Mouse (Mus musculus) lung, adult 18-20 months (tissue): ENCODE data around the gene Ube2l3.
"Not testable (repeated sequence)": the region's sequence is repeated elsewhere in the genome, so short reads cannot be mapped to it uniquely, and the experiment has no call there.

ENCODE experiments used
- DNase-seq, 2 experiments: peaks; one replicate each; pipeline ENCODE4 v3.0.0; 2022; ENCODE audit warnings: mixed read lengths in 2 of 2

The Ube2l3 gene

DNA sequence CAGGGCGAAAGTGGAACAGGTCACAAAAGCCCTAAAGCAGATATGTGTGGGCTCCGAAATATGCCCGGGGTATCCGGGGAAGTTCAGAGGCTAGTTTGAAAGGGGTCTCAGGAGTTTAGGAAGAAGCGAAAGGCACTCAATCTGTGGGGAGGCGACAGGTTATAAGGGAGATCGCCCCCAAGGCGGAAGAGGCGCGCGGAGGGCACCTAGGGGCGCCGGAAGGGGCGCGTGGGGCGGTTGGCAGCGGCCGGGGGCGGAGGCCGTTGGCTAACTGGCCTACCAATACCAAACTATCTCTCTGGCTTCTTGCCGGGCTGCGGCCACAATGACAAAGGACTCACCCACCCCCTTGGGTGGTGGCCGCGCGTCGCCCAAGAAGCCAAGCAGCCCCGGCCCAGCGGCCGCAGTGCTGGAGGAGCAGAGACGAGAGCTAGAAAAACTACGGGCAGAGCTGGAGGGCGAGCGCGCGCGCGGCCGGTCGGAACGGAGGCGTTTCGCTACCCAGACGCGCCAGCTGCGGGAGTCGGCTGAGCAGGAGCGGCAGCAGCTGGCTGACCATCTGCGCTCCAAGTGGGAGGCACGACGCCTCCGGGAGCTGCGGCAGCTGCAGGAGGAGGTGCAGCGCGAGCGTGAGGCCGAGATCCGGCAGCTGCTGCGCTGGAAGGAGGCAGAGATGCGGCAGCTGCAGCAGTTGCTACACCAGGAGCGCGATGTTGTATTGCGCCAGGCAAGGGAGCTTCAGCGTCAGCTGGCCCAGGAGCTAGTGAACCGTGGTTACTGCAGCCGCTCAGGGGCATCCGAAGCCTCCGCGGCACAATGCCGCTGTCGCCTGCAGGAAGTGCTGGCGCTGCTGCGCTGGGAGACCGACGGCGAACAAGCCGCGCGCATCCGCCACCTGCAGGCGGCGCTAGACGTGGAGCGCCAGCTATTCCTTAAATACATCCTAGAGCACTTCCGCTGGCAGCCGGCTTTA, 6.2 kb upstream of the Ube2l3 start, which contains the start of gene Rimbp3:
TSS of gene Rimbp3 (plus strand) at position 215 of the 973 bp plus-strand sequence.
- DNase-seq = peak; percentile 79 to 83

DNA sequence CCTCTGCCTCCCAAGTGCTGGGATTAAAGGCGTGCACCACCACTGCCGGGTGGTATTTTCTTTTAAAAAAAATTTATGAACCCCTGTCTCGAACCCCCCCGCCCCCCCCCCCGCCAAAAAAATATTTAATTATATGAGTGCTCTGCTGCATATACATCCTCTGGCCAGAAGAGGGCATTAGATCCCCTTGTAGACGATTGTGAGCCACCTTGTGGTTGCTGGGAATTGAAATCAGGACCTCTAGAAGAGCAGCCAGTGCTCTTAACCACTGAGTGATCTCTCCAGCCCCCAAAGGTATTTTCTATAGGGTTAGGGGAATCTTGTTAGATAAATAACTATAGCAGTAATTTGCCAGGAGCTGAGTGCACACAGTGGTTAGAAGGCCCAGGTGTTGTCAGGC, 2.5 kb upstream of the Ube2l3 start:
- peak; percentile 20 to 54 for DNase-seq

GRCm38 (mm10) chr16:17201977-17202376, 472 bp downstream of the Ube2l3 start:
- DNase-seq = no peak

- peak; percentile 83 to 85 for DNase-seq
Observed at GRCm38 (mm10) chr16:17200953-17201707, 1.3 kb downstream of the Ube2l3 start.

DNA sequence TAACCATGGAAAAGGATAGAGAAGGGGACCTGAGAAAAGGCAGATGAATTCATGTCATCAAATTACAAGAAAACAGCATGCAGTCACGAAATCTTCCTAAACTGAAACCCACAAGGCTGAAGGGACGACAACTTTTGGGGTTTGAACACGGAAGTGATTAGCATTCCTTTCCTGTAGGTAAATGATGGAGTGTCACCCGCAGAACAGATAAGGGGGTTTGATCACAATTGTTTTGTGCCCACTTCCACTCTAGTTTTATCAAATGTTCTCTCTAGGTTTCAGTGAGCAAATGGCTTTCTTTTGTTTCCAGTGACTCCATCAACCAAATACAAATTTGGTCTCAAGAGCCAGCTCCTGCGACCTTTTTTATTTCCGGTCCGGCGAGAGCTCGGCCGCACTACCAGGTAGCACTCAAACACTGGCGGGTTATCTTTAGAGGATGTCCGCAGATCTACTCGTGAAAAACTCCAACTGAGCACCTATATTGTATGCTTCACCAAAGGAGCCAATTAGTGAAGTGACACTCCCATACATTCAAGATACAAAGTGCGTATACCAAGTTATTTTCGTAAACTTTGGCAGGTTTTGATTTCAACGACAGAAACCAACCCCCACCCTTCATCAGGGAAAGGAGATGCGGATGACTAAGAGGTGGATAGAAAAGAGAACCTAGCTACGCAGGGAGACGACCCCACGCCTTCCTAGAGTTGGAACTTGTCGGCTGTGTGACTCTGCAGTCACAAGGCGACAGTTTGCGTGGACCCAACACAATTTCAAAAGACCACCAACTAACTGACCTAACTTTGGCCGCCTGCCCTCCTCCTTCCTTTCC, 2.1 kb downstream of the Ube2l3 start:
- DNase-seq = no peak

DNA sequence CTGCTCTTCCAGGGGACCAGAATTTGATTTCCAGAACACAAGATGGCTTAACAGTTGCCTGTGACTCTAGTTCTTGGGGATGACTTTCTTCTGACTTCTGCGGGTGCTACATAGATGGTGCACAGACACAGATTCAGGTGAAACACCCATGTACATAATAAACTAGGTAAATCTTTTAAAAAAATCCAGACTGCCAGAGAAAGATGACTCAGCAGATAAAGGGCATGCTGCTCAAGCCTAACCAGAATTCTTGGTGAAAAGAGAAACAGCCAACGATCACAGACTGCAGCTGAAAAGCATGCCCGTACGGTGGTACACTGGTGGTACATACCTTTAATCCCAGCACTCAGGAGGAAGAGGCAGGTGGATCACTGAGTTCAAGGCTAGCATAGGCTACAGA, 8.6 kb downstream of the Ube2l3 start:
- no peak for DNase-seq

- no peak for DNase-seq
Observed at GRCm38 (mm10) chr16:17185475-17185874, 17.0 kb downstream of the Ube2l3 start.

DNA sequence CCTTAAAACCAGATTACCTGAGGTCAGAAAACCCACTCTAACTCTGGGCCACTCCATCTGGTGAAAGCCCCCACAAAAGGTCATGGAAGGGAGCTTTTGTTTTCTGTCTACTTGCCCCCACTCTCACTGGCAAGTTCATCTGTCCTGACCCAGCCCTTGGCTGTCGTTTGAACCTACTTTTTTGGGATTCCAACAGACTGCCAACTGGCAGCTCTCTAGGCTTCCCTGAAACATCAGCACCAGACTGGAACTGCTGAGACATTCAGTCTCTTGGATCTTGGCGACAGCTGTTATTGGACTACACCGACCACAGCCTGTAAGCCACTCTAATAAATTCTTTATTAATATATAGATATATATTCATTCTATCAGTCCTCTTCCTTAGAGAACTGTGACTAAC, 19.4 kb downstream of the Ube2l3 start:
- DNase-seq = no peak

- DNase-seq = no peak
Observed at GRCm38 (mm10) chr16:17182136-17182535, 20.3 kb downstream of the Ube2l3 start.

DNA sequence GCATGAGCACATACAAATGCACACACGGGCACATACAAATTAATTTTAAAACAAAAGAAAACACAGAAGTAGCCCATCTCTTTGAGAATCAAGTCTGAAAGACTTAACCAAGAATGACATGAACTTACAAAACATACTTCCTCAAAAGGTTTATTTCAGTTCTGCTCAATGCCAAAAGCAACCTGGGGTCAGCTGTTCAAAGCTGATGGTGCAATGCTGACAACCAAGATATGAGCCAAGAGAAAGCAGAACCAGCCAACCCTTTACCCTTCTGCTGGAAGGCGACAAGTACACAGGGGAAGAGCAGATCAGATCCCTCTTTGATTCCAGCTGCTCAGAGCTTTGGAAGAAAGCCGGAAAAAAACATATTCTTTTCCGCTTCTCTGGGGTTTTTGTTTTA, 21.1 kb downstream of the Ube2l3 start:
- DNase-seq = peak; percentile 54 to 63

GRCm38 (mm10) chr16:17179706-17180105, 22.7 kb downstream of the Ube2l3 start:
- DNase-seq = no peak

DNA sequence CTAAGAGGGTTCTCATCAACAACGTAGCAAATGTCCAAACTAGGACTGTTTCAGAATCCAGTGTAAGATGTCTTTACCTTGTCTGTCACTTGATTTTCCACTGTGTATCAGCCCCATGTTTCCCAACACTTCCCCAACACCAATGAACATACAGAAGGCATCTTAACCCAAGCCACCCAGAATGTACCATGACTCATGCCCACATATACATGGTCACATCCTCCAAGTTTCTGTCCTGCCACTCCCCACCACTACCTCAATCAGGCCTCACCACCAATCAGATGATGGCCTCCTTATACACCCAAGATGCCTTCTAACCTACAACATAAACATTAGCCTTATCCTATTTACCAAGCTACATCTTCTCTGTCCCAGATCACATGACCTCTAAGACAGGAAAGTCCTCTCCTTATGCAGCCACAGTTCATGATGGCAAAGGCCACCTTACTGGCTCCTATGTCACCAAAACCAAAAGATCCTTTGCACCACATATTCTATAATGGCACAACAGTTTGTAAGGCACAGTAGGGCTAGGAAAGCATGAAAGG, 24.8 kb downstream of the Ube2l3 start:
- DNase-seq = no peak

DNA sequence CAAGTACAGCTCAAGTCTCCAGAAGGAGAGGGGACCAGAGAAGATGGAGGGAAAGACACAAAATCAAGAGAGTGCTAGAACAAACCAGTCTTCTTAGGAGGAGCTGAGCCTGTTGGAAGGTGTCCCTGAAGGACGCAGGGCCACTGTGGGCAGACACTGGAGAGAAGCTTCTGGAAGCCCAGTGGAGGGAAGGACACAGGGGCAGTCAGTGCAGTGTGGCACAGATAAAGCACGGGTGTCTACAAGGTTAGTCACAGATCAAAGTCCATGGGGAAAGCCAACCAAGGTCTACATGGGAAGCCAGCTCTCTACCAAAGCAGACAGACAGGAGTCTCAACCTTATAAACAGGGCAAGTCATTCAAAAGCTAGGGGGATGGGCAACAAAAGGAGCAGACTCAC, 26.7 kb downstream of the Ube2l3 start:
- no peak for DNase-seq

- DNase-seq = peak in 1 of 2 experiments; percentile 38
Observed at GRCm38 (mm10) chr16:17168049-17168448, 34.4 kb downstream of the Ube2l3 start.

GRCm38 (mm10) chr16:17167179-17167578, 35.3 kb downstream of the Ube2l3 start:
- DNase-seq = no peak

DNA sequence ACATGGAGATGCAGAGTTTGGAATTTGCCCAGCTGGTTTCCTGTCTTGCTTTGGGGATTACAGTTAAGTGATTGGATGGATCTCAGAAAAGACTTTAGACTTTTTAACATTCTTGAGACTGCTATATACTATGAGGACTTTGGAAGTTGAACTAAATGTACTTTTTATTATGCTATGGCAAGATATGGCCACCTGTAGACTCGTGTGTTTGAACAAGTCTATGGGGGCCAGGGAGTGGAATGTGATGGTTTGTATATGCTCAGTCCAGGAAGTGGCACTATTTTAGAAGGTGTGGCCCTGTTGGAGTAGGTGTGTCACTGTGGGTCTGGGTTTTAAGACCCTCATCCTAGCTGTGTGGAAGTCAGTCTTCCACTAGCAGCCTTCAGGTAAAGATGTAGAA, 37.0 kb downstream of the Ube2l3 start:
- DNase-seq = not testable (repeated sequence)

DNA sequence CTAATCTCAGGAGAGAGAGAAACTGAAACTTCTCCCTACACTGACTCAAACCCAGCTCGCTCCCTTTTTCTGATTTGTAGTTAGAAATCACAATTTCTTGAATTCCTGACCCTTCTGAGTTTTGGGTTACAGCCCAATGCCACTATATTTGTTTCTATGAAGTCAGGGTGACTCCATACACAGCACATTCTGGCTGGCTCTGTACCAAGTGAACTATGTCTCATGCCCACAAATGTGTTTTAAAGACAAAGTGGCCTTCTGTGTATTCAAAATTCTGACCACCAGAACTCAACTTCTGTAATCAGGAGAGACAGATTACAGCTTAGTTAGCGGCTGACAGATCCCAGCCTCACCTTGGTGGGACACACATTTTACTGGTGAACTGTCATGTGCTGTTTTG, 48.1 kb downstream of the Ube2l3 start:
- DNase-seq = no peak

DNA sequence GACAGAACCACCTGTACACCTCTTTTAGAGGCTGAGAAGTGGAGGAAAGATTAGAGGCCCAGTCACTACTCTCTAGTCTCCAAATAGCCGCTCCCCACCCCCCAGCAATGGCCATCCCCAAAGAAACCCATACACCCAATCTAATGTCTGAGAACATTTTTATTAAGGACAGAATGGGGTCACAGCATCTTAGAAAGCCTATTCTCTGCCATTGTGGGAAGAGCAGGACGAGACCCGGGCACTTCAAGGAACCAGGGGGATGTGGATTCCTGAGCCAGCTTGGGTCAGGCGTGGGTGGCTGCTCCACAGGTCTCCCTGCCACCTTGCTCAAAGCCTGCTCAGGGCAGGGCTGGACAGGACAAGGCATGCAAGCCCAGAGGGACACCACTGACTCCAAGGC, 50.6 kb downstream of the Ube2l3 start:
- DNase-seq = no peak

DNA sequence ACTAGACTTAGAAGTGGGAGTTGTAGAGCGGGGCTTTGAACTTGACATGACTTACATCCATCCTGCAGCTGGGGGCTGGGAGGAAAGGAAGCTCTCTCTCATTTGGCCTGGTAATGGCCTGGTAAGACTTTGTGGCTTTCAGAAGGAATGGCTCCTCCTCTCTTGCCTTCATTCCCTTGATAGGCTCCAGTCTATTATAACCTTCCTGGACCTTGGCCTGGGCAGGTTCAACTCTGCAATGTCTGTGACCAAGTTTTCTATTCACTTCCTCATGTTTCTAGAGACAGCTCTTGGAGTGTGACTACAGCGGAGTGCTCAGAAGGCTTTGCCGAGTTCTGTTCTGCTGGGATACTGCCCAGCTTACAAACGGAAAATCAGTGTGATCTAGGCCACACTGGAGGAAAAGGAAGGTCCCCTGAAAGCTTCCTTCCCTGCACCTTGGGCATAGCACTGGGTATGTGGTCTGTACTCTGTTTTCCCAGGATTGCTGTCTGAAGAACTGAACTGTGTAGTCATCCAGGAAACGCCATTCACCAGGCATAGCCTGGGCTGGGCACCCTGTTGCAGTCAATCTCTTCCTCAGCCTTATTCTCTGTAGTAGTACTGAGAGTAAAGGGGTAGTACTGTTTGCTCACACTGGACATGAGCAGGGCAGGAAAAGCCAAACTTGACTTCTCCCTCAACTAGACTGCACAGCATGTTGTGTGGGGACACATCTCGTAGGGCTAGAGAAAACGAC, 51.8 kb downstream of the Ube2l3 start:
- DNase-seq = no peak

- no peak for DNase-seq
Observed at GRCm38 (mm10) chr16:17148084-17148483, 54.4 kb downstream of the Ube2l3 start.

DNA sequence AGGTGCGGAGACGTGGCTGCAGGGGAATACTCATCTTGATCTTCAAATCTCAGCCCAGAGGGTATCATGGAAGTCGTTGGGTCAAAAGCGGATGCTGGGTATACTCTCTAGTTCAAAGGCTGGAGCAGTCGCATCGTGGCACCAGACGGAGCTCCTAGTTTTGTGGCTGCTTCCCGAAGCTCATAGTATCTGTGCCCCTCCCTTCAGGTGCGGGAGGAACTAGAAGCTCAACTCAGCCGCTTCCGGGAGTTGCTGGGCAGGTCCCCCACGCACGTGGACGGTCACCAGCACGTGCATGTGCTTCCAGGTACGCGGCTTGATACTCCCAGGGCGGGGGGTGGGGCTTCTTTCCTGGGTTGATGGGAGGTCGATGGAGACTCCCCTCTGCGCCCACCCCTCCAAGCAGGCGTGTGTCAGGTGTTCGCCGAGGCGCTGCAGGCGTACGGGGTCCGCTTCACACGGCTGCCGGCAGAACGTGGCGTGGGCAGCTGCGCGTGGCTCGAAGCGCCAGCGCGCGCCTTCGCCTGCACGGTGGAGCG, 55.0 kb downstream of the Ube2l3 start:
- peak; percentile 33 to 50 for DNase-seq
